Comparison of ENCODE assay signal across 8 mouse cellular contexts in the genomic region with DNA sequence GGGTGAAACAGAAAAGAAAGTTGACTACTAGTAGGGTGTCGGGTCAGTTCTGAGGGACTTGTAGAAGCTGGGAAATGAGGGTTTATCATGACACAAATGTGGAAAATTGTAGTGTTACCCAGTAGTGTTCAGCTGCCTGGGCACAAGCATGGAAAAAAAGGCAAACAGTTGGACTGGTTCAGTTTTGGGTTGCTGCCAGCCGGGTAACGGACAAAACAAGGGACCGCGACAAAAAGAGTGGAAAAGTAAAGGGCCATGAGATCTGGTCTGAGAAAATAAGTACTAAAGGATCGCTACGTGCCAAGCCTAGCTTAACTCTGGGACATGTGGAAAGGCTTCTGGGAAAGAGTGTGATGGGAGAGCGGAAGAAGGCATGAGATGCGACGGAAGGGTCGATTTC. TPM values are rescaled to one million over a fixed set of nuclear protein-coding genes. Genes with fewer than 3 reads are reported as not detected.
DNase-seq lines count a peak whose midpoint lies in the region; ATAC-seq lines count a peak whose summit lies in the region.

No protein-coding gene starts in this region.

- no peak for DNase-seq in kidney, postnatal 14 days
- DNase-seq in embryonic facial prominence, embryonic 10.5 days (ENCODE audit: low spot score), result no peak
- no peak for DNase-seq in thymus, postnatal 0 days (ENCODE audit: low spot score)
- no peak for DNase-seq in layer of hippocampus, adult 9-11 months
- no peak for DNase-seq in layer of hippocampus, adult 18-20 months (ENCODE audit: low spot score in 2 of 2)

- WGBS in kidney, embryonic 14.5 days, result 57% methylated on average over 11 of the region's 11 CpGs
- 47% methylated on average over 11 of the region's 11 CpGs for WGBS in embryonic facial prominence, embryonic 10.5 days
- WGBS in hindbrain, embryonic 12.5 days, result 46% methylated on average over 11 of the region's 11 CpGs
- WGBS in midbrain, embryonic 12.5 days, result 42% methylated on average over 11 of the region's 11 CpGs

- peak overlapping the region; percentile 92; the same call in 1 of the 2 replicates for H3K27ac ChIP-seq in kidney, embryonic 14.5 days (ENCODE audit: low read depth, low read length)
- peak overlapping the region; percentile 95 for H3K27ac ChIP-seq in embryonic facial prominence, embryonic 10.5 days (replicated peaks)
- H3K27ac ChIP-seq in hindbrain, embryonic 12.5 days, result peak overlapping the region; percentile 93; the same call in 1 of the 2 replicates
- peak overlapping the region; percentile 93 for H3K27ac ChIP-seq in midbrain, embryonic 12.5 days (replicated peaks)

- peak overlapping the region; percentile 66 for H3K4me3 ChIP-seq in kidney, embryonic 14.5 days (ENCODE audit: low read length)
- H3K4me3 ChIP-seq in embryonic facial prominence, embryonic 10.5 days, result peak overlapping the region; percentile 77
- peak overlapping the region; percentile 71 for H3K4me3 ChIP-seq in hindbrain, embryonic 12.5 days
- H3K4me3 ChIP-seq in midbrain, embryonic 12.5 days, result peak overlapping the region; percentile 70

- peak overlapping the region; percentile 60 for H3K4me2 ChIP-seq in kidney, embryonic 14.5 days (replicated peaks; ENCODE audit: low read depth, low read length)
- peak overlapping the region; percentile 65 for H3K4me2 ChIP-seq in hindbrain, embryonic 12.5 days (replicated peaks)
- H3K4me2 ChIP-seq in midbrain, embryonic 12.5 days (replicated peaks), result peak overlapping the region; percentile 62

- no peaks in the 10 kb centered on the region for H3K9me3 ChIP-seq in kidney, embryonic 14.5 days (ENCODE audit: control insufficient read depth, low read length)
- peaks cover 12% of the 10 kb centered on the region; the same call in 1 of the 2 replicates for H3K9me3 ChIP-seq in embryonic facial prominence, embryonic 10.5 days
- H3K9me3 ChIP-seq in hindbrain, embryonic 12.5 days (replicated peaks), result no peaks in the 10 kb centered on the region
- no peaks in the 10 kb centered on the region for H3K9me3 ChIP-seq in midbrain, embryonic 12.5 days

- peak overlapping the region; percentile 86; the same call in 1 of the 2 replicates for H3K9ac ChIP-seq in kidney, embryonic 14.5 days (ENCODE audit: low read depth, low read length)
- peak overlapping the region; percentile 83; the same call in 1 of the 2 replicates for H3K9ac ChIP-seq in hindbrain, embryonic 12.5 days
- peak overlapping the region; percentile 80 for H3K9ac ChIP-seq in midbrain, embryonic 12.5 days (replicated peaks)

- 0 out of 2 replicates have a peak, but pooled peaks cover 9% of the 10 kb centered on the region for H3K4me1 ChIP-seq in kidney, embryonic 14.5 days (ENCODE audit: control insufficient read depth, insufficient read depth, low read length)
- H3K4me1 ChIP-seq in embryonic facial prominence, embryonic 10.5 days, result peaks cover 22% of the 10 kb centered on the region
- peaks cover 21% of the 10 kb centered on the region for H3K4me1 ChIP-seq in hindbrain, embryonic 12.5 days
- H3K4me1 ChIP-seq in midbrain, embryonic 12.5 days, result peaks cover 18% of the 10 kb centered on the region

- H3K36me3 ChIP-seq in kidney, embryonic 14.5 days (ENCODE audit: control insufficient read depth, insufficient read depth, low read length), result no peaks in the 10 kb centered on the region
- H3K36me3 ChIP-seq in embryonic facial prominence, embryonic 10.5 days (replicated peaks), result peaks cover 5% of the 10 kb centered on the region; the same call in 1 of the 2 replicates
- H3K36me3 ChIP-seq in hindbrain, embryonic 12.5 days, result no peaks in the 10 kb centered on the region
- no peaks in the 10 kb centered on the region for H3K36me3 ChIP-seq in midbrain, embryonic 12.5 days

- no peak for ATAC-seq in kidney, embryonic 14.5 days (ENCODE audit: low FRiP score, low TSS enrichment)
- no peak for ATAC-seq in hindbrain, embryonic 12.5 days (ENCODE audit: low FRiP score)
- ATAC-seq in midbrain, embryonic 12.5 days (ENCODE audit: low FRiP score, low read depth), result no peak

- no peaks in the 10 kb centered on the region for H3K27me3 ChIP-seq in kidney, embryonic 14.5 days (ENCODE audit: control insufficient read depth, insufficient read depth, low read length)
- peaks cover 23% of the 10 kb centered on the region for H3K27me3 ChIP-seq in embryonic facial prominence, embryonic 10.5 days (replicated peaks; ENCODE audit: low read depth, poor library complexity, severe bottlenecking)
- peaks cover 3% of the 10 kb centered on the region; the same call in 1 of the 2 replicates for H3K27me3 ChIP-seq in hindbrain, embryonic 12.5 days
- H3K27me3 ChIP-seq in midbrain, embryonic 12.5 days, result peaks cover 6% of the 10 kb centered on the region; the same call in 1 of the 2 replicates

RNA-seq across cellular contexts. Expression of gene Fgd1, which starts 0.4 kb away (rescaled TPM):
- polyA plus RNA-seq in kidney, embryonic 14.5 days (2014; fragmentation: Nextera tagmentation; extraction: Ambion mirVana), result 16.4 and 18.2 TPM in 2 replicates
- 12.8 and 13.2 TPM in 2 replicates for polyA plus RNA-seq in embryonic facial prominence, embryonic 10.5 days (2016; fragmentation: Nextera tagmentation; extraction: Ambion mirVana)
- 14.5 and 16.0 TPM in 2 replicates for polyA plus RNA-seq in hindbrain, embryonic 12.5 days (2016; fragmentation: Nextera tagmentation; extraction: Ambion mirVana)
- 14.4 and 14.5 TPM in 2 replicates for polyA plus RNA-seq in midbrain, embryonic 12.5 days (2016; fragmentation: Nextera tagmentation; extraction: Ambion mirVana)
- 1.1 and 2.0 TPM in 2 replicates for polyA plus RNA-seq in thymus, postnatal 0 days (2015; fragmentation: Nextera tagmentation; extraction: Ambion mirVana)
- total RNA-seq in layer of hippocampus, adult 18-20 months (2021), result 10 to 100 TPM; 16.4 to 17.5 TPM

RNA-seq across cellular contexts. Expression of gene Gnl3l, which starts 29.2 kb away (rescaled TPM):
- 20.2 and 31.3 TPM in 2 replicates for polyA plus RNA-seq in kidney, embryonic 14.5 days (2014; fragmentation: Nextera tagmentation; extraction: Ambion mirVana)
- polyA plus RNA-seq in embryonic facial prominence, embryonic 10.5 days (2016; fragmentation: Nextera tagmentation; extraction: Ambion mirVana), result 39.9 and 42.3 TPM in 2 replicates
- 56.7 and 62.5 TPM in 2 replicates for polyA plus RNA-seq in hindbrain, embryonic 12.5 days (2016; fragmentation: Nextera tagmentation; extraction: Ambion mirVana)
- polyA plus RNA-seq in midbrain, embryonic 12.5 days (2016; fragmentation: Nextera tagmentation; extraction: Ambion mirVana), result 55.4 and 59.1 TPM in 2 replicates
- 23.8 and 25.4 TPM in 2 replicates for polyA plus RNA-seq in thymus, postnatal 0 days (2015; fragmentation: Nextera tagmentation; extraction: Ambion mirVana)
- total RNA-seq in layer of hippocampus, adult 18-20 months (2021), result 100 to 1,000 TPM; 192 to 199 TPM

RNA-seq across cellular contexts. Expression of gene Tsr2, which starts 50.0 kb away (rescaled TPM):
- 42.0 and 46.1 TPM in 2 replicates for polyA plus RNA-seq in kidney, embryonic 14.5 days (2014; fragmentation: Nextera tagmentation; extraction: Ambion mirVana)
- polyA plus RNA-seq in embryonic facial prominence, embryonic 10.5 days (2016; fragmentation: Nextera tagmentation; extraction: Ambion mirVana), result 52.2 and 58.9 TPM in 2 replicates
- 35.2 and 41.0 TPM in 2 replicates for polyA plus RNA-seq in hindbrain, embryonic 12.5 days (2016; fragmentation: Nextera tagmentation; extraction: Ambion mirVana)
- 36.8 and 40.3 TPM in 2 replicates for polyA plus RNA-seq in midbrain, embryonic 12.5 days (2016; fragmentation: Nextera tagmentation; extraction: Ambion mirVana)
- polyA plus RNA-seq in thymus, postnatal 0 days (2015; fragmentation: Nextera tagmentation; extraction: Ambion mirVana), result 26.6 and 28.7 TPM in 2 replicates
- total RNA-seq in layer of hippocampus, adult 18-20 months (2021), result 10 to 100 TPM; 76.2 to 81.0 TPM
